In genomic region chr1:88491617-88492378, GRCm38 (mm10) we compare ENCODE assay signal across 16 mouse cellular contexts. TPM values are rescaled to one million over a fixed set of nuclear protein-coding genes. Genes with fewer than 3 reads are reported as not detected.
DNase-seq lines count a peak whose midpoint lies in the region; ATAC-seq and TF ChIP-seq lines count a peak whose summit lies in the region.
"Had no signal": no experiment of that assay in that cellular context is flagged by ENCODE, and none has a peak within 500 bp of the region (broad histone marks: within the 10 kb centered on the region; RNA-seq: fewer than 3 reads in every experiment).

No protein-coding gene starts in this region.

- no peak for TF ChIP-seq POLR2A in cerebellum, adult 2 months (IDR thresholded peaks at IDR 0.05; ENCODE audit: borderline replicate concordance, insufficient read depth, low read length)

- peaks cover 22% of the 10 kb centered on the region for H3K4me1 ChIP-seq in midbrain, embryonic 10.5 days
- peaks cover 3% of the 10 kb centered on the region for H3K4me1 ChIP-seq in midbrain, embryonic 16.5 days (ENCODE audit: control insufficient read depth, insufficient read depth, low read length)
- H3K4me1 ChIP-seq in stomach, embryonic 16.5 days (ENCODE audit: control insufficient read depth, insufficient read depth, low read length) = peaks cover 2% of the 10 kb centered on the region; the same call in 1 of the 2 replicates
- H3K4me1 ChIP-seq in cerebellum, adult 2 months (ENCODE audit: control insufficient read depth, insufficient read depth, low read length) = no peaks in the 10 kb centered on the region
- H3K4me1 ChIP-seq: lung, embryonic 15.5 days; midbrain, embryonic 15.5 days had no signal

- no peaks in the 10 kb centered on the region for H3K9me3 ChIP-seq in midbrain, embryonic 10.5 days (replicated peaks)
- H3K9me3 ChIP-seq in midbrain, embryonic 16.5 days (replicated peaks; ENCODE audit: control insufficient read depth, low read length, poor library complexity, severe bottlenecking) = no peaks in the 10 kb centered on the region
- H3K9me3 ChIP-seq in stomach, embryonic 16.5 days (replicated peaks; ENCODE audit: control insufficient read depth, low read length) = no peaks in the 10 kb centered on the region
- H3K9me3 ChIP-seq: heart, embryonic 15.5 days; lung, embryonic 15.5 days; midbrain, embryonic 15.5 days had no signal

- H3K27ac ChIP-seq in midbrain, embryonic 10.5 days (replicated peaks) = peak overlapping the region; percentile 55
- H3K27ac ChIP-seq in midbrain, embryonic 16.5 days (ENCODE audit: low read length) = no peak overlapping the region
- no peak overlapping the region for H3K27ac ChIP-seq in stomach, embryonic 16.5 days (ENCODE audit: low read length)
- no peak overlapping the region for H3K27ac ChIP-seq in cerebellum, adult 2 months (ENCODE audit: insufficient read depth, low read length)
- H3K27ac ChIP-seq: gastrocnemius, adult 2 months; heart, embryonic 15.5 days; lung, embryonic 15.5 days; midbrain, embryonic 15.5 days had no signal

- no peak for DNase-seq in midbrain, embryonic 10.5 days (ENCODE audit: low spot score)
- DNase-seq in liver = peak; percentile 90
- DNase-seq in cerebellum, adult 2 months = no peak
- DNase-seq in thymus, postnatal 10 days (ENCODE audit: low spot score in 2 of 2) = no peak
- DNase-seq: cerebellum, postnatal 36 days; gastrocnemius, adult 2 months; kidney, adult 2 months; thymus, postnatal 25 days had no signal

- H3K36me3 ChIP-seq in midbrain, embryonic 10.5 days = no peaks in the 10 kb centered on the region
- H3K36me3 ChIP-seq in midbrain, embryonic 16.5 days (ENCODE audit: control insufficient read depth, insufficient read depth, low read length) = no peaks in the 10 kb centered on the region
- no peaks in the 10 kb centered on the region for H3K36me3 ChIP-seq in stomach, embryonic 16.5 days (ENCODE audit: control insufficient read depth, insufficient read depth, low read length)
- H3K36me3 ChIP-seq: heart, embryonic 15.5 days; lung, embryonic 15.5 days; midbrain, embryonic 15.5 days had no signal

- no peak for ATAC-seq in midbrain, embryonic 16.5 days
- peak; percentile 89 for ATAC-seq in erythroblast, adult 5-6 weeks (replicated peaks; ENCODE audit: low FRiP score, poor library complexity, severe bottlenecking)
- ATAC-seq in stomach, embryonic 16.5 days (ENCODE audit: insufficient read depth, low FRiP score) = peak; percentile 50; the same call in 1 of the 2 replicates
- ATAC-seq: midbrain, embryonic 15.5 days had no signal

- peaks cover 6% of the 10 kb centered on the region; the same call in 1 of the 2 replicates for H3K27me3 ChIP-seq in midbrain, embryonic 10.5 days (ENCODE audit: low read depth, poor library complexity, severe bottlenecking)
- H3K27me3 ChIP-seq in midbrain, embryonic 16.5 days (ENCODE audit: control insufficient read depth, insufficient read depth, low read depth, low read length) = no peaks in the 10 kb centered on the region
- H3K27me3 ChIP-seq in stomach, embryonic 16.5 days (ENCODE audit: control insufficient read depth, insufficient read depth, low read length) = no peaks in the 10 kb centered on the region
- H3K27me3 ChIP-seq in cerebellum, adult 2 months (ENCODE audit: control insufficient read depth, insufficient read depth, low read length) = no peaks in the 10 kb centered on the region; the same call in 1 of the 2 replicates
- H3K27me3 ChIP-seq: heart, embryonic 15.5 days; lung, embryonic 15.5 days; midbrain, embryonic 15.5 days had no signal

- no peak for TF ChIP-seq CTCF in cerebellum, adult 2 months (IDR thresholded peaks at IDR 0.05; ENCODE audit: borderline replicate concordance, insufficient read depth, low read depth, low read length)

- WGBS in midbrain, embryonic 10.5 days = 82% methylated on average over 17 of the region's 17 CpGs
- 61% methylated on average over 17 of the region's 17 CpGs for WGBS in midbrain, embryonic 16.5 days
- WGBS in stomach, embryonic 16.5 days = 52% methylated on average over 17 of the region's 17 CpGs
- 71% methylated on average over 17 of the region's 17 CpGs for WGBS in cerebellum, adult 2 months

- no peak overlapping the region for H3K9ac ChIP-seq in midbrain, embryonic 16.5 days (ENCODE audit: low read depth, low read length)
- H3K9ac ChIP-seq in stomach, embryonic 16.5 days (ENCODE audit: low read length) = no peak overlapping the region
- H3K9ac ChIP-seq: heart, embryonic 15.5 days; lung, embryonic 15.5 days; midbrain, embryonic 15.5 days had no signal

- no peak overlapping the region for H3K4me3 ChIP-seq in midbrain, embryonic 10.5 days
- H3K4me3 ChIP-seq in midbrain, embryonic 16.5 days (ENCODE audit: low read depth, low read length) = no peak overlapping the region
- H3K4me3 ChIP-seq in stomach, embryonic 16.5 days (replicated peaks; ENCODE audit: low read length) = no peak overlapping the region
- no peak overlapping the region for H3K4me3 ChIP-seq in cerebellum, adult 2 months (replicated peaks; ENCODE audit: insufficient read depth, low read depth, low read length)
- H3K4me3 ChIP-seq: gastrocnemius, adult 2 months; heart, embryonic 15.5 days; lung, embryonic 15.5 days; midbrain, embryonic 15.5 days had no signal

- H3K4me2 ChIP-seq in midbrain, embryonic 16.5 days (ENCODE audit: low read length) = no peak overlapping the region
- H3K4me2 ChIP-seq in stomach, embryonic 16.5 days (ENCODE audit: low read depth, low read length) = no peak overlapping the region
- H3K4me2 ChIP-seq: heart, embryonic 15.5 days; lung, embryonic 15.5 days; midbrain, embryonic 15.5 days had no signal

RNA-seq across cellular contexts. Expression of gene Glrp1, which starts 18.1 kb away (rescaled TPM):
- not detected in 2 replicates for polyA plus RNA-seq in midbrain, embryonic 10.5 days (2016; fragmentation: Nextera tagmentation; extraction: Ambion mirVana)
- polyA plus RNA-seq in midbrain, embryonic 16.5 days (2015; fragmentation: Nextera tagmentation; extraction: Ambion mirVana) = not detected in 2 replicates
- total RNA-seq in erythroblast, adult 5-6 weeks (2015; ENCODE audit: low replicate concordance) = 0.42 TPM in 1 of 2 replicates, not detected in the other
- total RNA-seq in erythroblast, adult 5-6 weeks (2017; ENCODE audit: low replicate concordance) = not detected in 2 replicates
- 0.09 TPM in 1 of 2 replicates, not detected in the other for polyA plus RNA-seq in stomach, embryonic 16.5 days (2015; fragmentation: Nextera tagmentation; extraction: Ambion mirVana)
- 0.06 and 0.07 TPM in 2 replicates for polyA plus RNA-seq in cerebellum, adult 2 months (2012; rRNA removed)
- total RNA-seq: gastrocnemius, adult 2 months; layer of hippocampus, postnatal 10 days had no signal
- polyA plus RNA-seq: kidney, adult 2 months; midbrain, embryonic 15.5 days; spleen, adult 2 months had no signal
